Mouse (Mus musculus): Measurements from ENCODE around the gene Dvl3.

DNA sequence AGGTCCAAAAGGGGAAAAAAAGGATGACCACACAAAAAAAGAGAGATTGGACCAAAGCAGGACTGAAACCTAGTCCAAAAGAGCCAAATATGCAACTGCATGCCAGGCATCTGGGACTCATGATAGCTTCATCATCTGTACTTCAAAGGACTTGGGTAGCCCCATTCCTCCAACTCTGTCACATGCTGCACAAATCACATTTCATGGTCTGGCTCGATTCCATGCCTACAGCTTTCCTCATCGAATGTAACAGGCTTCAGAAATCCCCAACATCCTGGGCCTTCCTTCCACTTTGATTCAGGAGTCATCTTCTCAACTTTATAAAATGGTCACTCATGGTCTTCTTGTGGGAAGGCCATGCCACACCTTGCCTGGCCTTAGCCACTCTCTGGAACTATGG, 35.0 kb upstream of the Dvl3 start:
- TF ChIP-seq CTCF (IDR thresholded peaks at IDR 0.05; ENCODE audit: low read depth, low read length) (no peak), TAL1 (conservative IDR thresholded peaks at IDR 0.05; ENCODE audit: low read depth, low read length) (no peak), GATA1 (IDR thresholded peaks at IDR 0.05; ENCODE audit: borderline replicate concordance, low read length) (no peak)
